Mouse (Mus musculus): Measurements from ENCODE around the gene Zfp385b. TPM values are rescaled to one million over a fixed set of nuclear protein-coding genes. Genes with fewer than 3 reads are reported as not detected.

The Zfp385b gene
- polyA plus RNA-seq, 1 experiment from 2014 or later: 6.8 TPM

GRCm38 (mm10) chr2:77826133-77826828 is 6.8 kb upstream of the Zfp385b start:
- H3K36me3 ChIP-seq (replicated peaks; ENCODE audit: insufficient read depth, low read length): no peaks in the 10 kb centered on the region
- H3K27me3 ChIP-seq (ENCODE audit: insufficient read depth, low read length): no peaks in the 10 kb centered on the region
- 61% methylated on average over 7 of the region's 7 CpGs for WGBS (ENCODE audit: insufficient replicate concordance)
- no peak for ATAC-seq
- no peak overlapping the region for H3K4me2 ChIP-seq (ENCODE audit: low read depth, low read length)
- no peak for TF ChIP-seq CTCF (IDR thresholded peaks at IDR 0.05; ENCODE audit: low read depth)
- no peak for TF ChIP-seq EP300 (IDR thresholded peaks at IDR 0.05; ENCODE audit: low read depth)
- no peak for DNase-seq
- no peaks in the 10 kb centered on the region for H3K9me3 ChIP-seq (ENCODE audit: low read length)
- H3K4me1 ChIP-seq (ENCODE audit: insufficient read depth): no peaks in the 10 kb centered on the region
- no peak overlapping the region for H3K27ac ChIP-seq (ENCODE audit: low read depth)
- H3K4me3 ChIP-seq (ENCODE audit: low read depth, low read length): no peak overlapping the region
- no peak overlapping the region for H3K9ac ChIP-seq (replicated peaks)

GRCm38 (mm10) chr2:77823026-77823425 is 3.6 kb upstream of the Zfp385b start:
- ATAC-seq: no peak
- H3K36me3 ChIP-seq (replicated peaks; ENCODE audit: insufficient read depth, low read length): no peaks in the 10 kb centered on the region
- peaks cover 6% of the 10 kb centered on the region for H3K27me3 ChIP-seq (ENCODE audit: insufficient read depth, low read length)
- H3K4me1 ChIP-seq (ENCODE audit: insufficient read depth): no peaks in the 10 kb centered on the region
- no peak overlapping the region for H3K27ac ChIP-seq (ENCODE audit: low read depth)
- no peak for TF ChIP-seq CTCF (IDR thresholded peaks at IDR 0.05; ENCODE audit: low read depth)
- TF ChIP-seq EP300 (IDR thresholded peaks at IDR 0.05; ENCODE audit: low read depth): no peak
- 78% methylated on average over 5 of the region's 5 CpGs for WGBS (ENCODE audit: insufficient replicate concordance)
- no peak for DNase-seq
- no peak overlapping the region for H3K4me3 ChIP-seq (ENCODE audit: low read depth, low read length)
- H3K9ac ChIP-seq (replicated peaks): no peak overlapping the region
- H3K4me2 ChIP-seq (ENCODE audit: low read depth, low read length): no peak overlapping the region
- H3K9me3 ChIP-seq (ENCODE audit: low read length): no peaks in the 10 kb centered on the region

GRCm38 (mm10) chr2:77817357-77817894 is 2.0 kb downstream of the Zfp385b start:
- WGBS (ENCODE audit: insufficient replicate concordance): 41% methylated on average over 12 of the region's 12 CpGs
- H3K9ac ChIP-seq (replicated peaks): no peak overlapping the region
- H3K4me1 ChIP-seq (ENCODE audit: insufficient read depth): no peaks in the 10 kb centered on the region
- TF ChIP-seq EP300 (IDR thresholded peaks at IDR 0.05; ENCODE audit: low read depth) (no peak), CTCF (IDR thresholded peaks at IDR 0.05; ENCODE audit: low read depth) (no peak)
- H3K27ac ChIP-seq (ENCODE audit: low read depth): no peak overlapping the region
- no peak overlapping the region for H3K4me2 ChIP-seq (ENCODE audit: low read depth, low read length)
- DNase-seq: no peak
- peaks cover 44% of the 10 kb centered on the region for H3K27me3 ChIP-seq (ENCODE audit: insufficient read depth, low read length)
- ATAC-seq: no peak
- no peaks in the 10 kb centered on the region for H3K9me3 ChIP-seq (ENCODE audit: low read length)
- no peaks in the 10 kb centered on the region for H3K36me3 ChIP-seq (replicated peaks; ENCODE audit: insufficient read depth, low read length)
- peak overlapping the region; percentile 35; the same call in 1 of the 2 replicates for H3K4me3 ChIP-seq (ENCODE audit: low read depth, low read length)

- no peaks in the 10 kb centered on the region for H3K36me3 ChIP-seq (replicated peaks; ENCODE audit: insufficient read depth, low read length)
- no peaks in the 10 kb centered on the region for H3K9me3 ChIP-seq (ENCODE audit: low read length)
- peak overlapping the region; percentile 35 for H3K4me3 ChIP-seq (ENCODE audit: low read depth, low read length)
- H3K27ac ChIP-seq (ENCODE audit: low read depth): no peak overlapping the region
- WGBS (ENCODE audit: insufficient replicate concordance): 2% methylated on average over 79 of the region's 116 CpGs
- DNase-seq (no peak), ATAC-seq (no peak)
- TF ChIP-seq CTCF (IDR thresholded peaks at IDR 0.05; ENCODE audit: low read depth) (no peak), EP300 (IDR thresholded peaks at IDR 0.05; ENCODE audit: low read depth) (no peak)
- H3K4me1 ChIP-seq (ENCODE audit: insufficient read depth): no peaks in the 10 kb centered on the region
- no peak overlapping the region for H3K9ac ChIP-seq (replicated peaks)
- H3K27me3 ChIP-seq (ENCODE audit: insufficient read depth, low read length): peaks cover 44% of the 10 kb centered on the region
- peak overlapping the region; percentile 70 for H3K4me2 ChIP-seq (ENCODE audit: low read depth, low read length)
Observed at GRCm38 (mm10) chr2:77816413-77817314, 2.8 kb downstream of the Zfp385b start.

- ATAC-seq: no peak
- Histone ChIP-seq H3K4me1 (ENCODE audit: insufficient read depth) (no peaks in the 10 kb centered on the region), H3K9me3 (ENCODE audit: low read length) (no peaks in the 10 kb centered on the region), H3K4me2 (ENCODE audit: low read depth, low read length) (peak overlapping the region; percentile 70), H3K27ac (ENCODE audit: low read depth) (no peak overlapping the region), H3K9ac (replicated peaks) (no peak overlapping the region), H3K4me3 (ENCODE audit: low read depth, low read length) (peak overlapping the region; percentile 35), H3K36me3 (replicated peaks; ENCODE audit: insufficient read depth, low read length) (no peaks in the 10 kb centered on the region), H3K27me3 (ENCODE audit: insufficient read depth, low read length) (peaks cover 44% of the 10 kb centered on the region)
- 2% methylated on average over 20 of the region's 20 CpGs for WGBS (ENCODE audit: insufficient replicate concordance)
- DNase-seq: no peak
- TF ChIP-seq CTCF (IDR thresholded peaks at IDR 0.05; ENCODE audit: low read depth) (no peak), EP300 (IDR thresholded peaks at IDR 0.05; ENCODE audit: low read depth) (no peak)
Observed at GRCm38 (mm10) chr2:77815775-77816412, 3.5 kb downstream of the Zfp385b start.

DNA sequence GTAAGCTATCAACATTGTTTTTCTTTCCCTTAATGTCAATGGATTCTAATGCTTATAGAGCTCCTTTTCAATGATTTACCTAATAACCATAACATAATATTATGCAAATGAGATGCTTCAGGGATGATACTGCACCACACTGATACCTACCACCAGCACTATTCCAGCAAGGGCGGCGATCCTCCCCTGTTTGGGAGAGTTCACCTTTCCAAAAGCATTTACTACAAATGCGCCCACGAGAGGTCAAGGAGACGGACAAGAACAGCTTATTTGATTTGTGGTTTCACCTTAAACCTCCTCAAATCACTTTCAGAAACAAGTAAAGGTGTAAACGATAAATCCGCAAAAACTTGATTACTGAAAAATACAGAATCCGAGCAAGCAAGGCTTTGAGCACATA is 4.5 kb downstream of the Zfp385b start:
- H3K4me3 ChIP-seq (ENCODE audit: low read depth, low read length): no peak overlapping the region
- DNase-seq (no peak), ATAC-seq (no peak)
- WGBS (ENCODE audit: insufficient replicate concordance): 75% methylated on average over 8 of the region's 8 CpGs
- H3K27me3 ChIP-seq (ENCODE audit: insufficient read depth, low read length): peaks cover 44% of the 10 kb centered on the region
- no peak overlapping the region for H3K4me2 ChIP-seq (ENCODE audit: low read depth, low read length)
- H3K27ac ChIP-seq (ENCODE audit: low read depth): no peak overlapping the region
- no peak overlapping the region for H3K9ac ChIP-seq (replicated peaks)
- TF ChIP-seq CTCF (IDR thresholded peaks at IDR 0.05; ENCODE audit: low read depth) (no peak), EP300 (IDR thresholded peaks at IDR 0.05; ENCODE audit: low read depth) (no peak)
- no peaks in the 10 kb centered on the region for H3K4me1 ChIP-seq (ENCODE audit: insufficient read depth)
- H3K9me3 ChIP-seq (ENCODE audit: low read length): no peaks in the 10 kb centered on the region
- H3K36me3 ChIP-seq (replicated peaks; ENCODE audit: insufficient read depth, low read length): no peaks in the 10 kb centered on the region

All from liver, postnatal 0 days (tissue).